Mouse (Mus musculus) E14TG2a.4 (cell line): Measurements from ENCODE around the gene Prkca.

Experiments
- CTCF ChIP-seq: conservative IDR thresholded peaks from 2 replicates; pipeline ENCODE4 v1.5.1; 2014; ENCODE audit warnings: low read length
- NANOG ChIP-seq: IDR thresholded peaks from 2 replicates; pipeline ENCODE4 v1.6.1; 2014; ENCODE audit warnings: borderline replicate concordance, low read length, mixed read lengths
- POU5F1 ChIP-seq: IDR thresholded peaks from 2 replicates; pipeline ENCODE4 v1.6.1; 2014; ENCODE audit warnings: low read length, borderline replicate concordance

DNA sequence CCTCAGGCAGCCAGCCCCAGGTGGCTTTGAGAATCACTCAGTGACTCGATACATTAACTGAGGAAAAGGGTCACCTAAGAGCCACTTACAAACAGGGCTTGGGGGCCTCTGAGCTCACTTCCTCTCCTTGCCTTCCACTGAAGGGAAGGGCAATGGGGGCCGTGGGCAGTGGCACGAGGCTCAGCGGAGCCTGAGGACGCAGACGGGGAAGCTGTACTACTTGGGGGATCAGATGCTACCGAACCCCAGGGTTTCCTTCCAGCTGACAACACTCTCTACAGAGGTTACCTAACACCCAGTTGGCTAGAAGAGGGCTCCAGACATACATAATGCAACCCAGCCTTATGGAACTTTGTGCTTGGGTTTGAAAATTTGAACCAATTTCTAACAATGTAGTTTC lies 302.1 kb downstream of the Prkca start:
- TF ChIP-seq CTCF (no peak), POU5F1 (no peak), NANOG (no peak)
